Mouse (Mus musculus): ENCODE measurements at regions not wholly inside any gene's neighbourhood (a gene's known extent, or its start where the extent isn't known, plus 50 kb on each side); places are given as distances from the start of the nearest gene placed in this dataset.

GRCm38 (mm10) chr15:62104653-62105052 lies 1181.8 kb upstream of the A1bg start:
- TF ChIP-seq USF1 (IDR thresholded peaks at IDR 0.05; ENCODE audit: low read depth) (no peak), POLR2A (IDR thresholded peaks at IDR 0.05; ENCODE audit: insufficient read length, low read depth) (no peak), SRF (IDR thresholded peaks at IDR 0.05; ENCODE audit: control insufficient read depth, insufficient read length, low read depth) (no peak), TCF12 (IDR thresholded peaks at IDR 0.05; ENCODE audit: insufficient read depth, poor library complexity, severe bottlenecking) (no peak), MAX (IDR thresholded peaks at IDR 0.05; ENCODE audit: low read depth) (no peak)
